Mouse (Mus musculus) embryo, embryonic 10.5 days (tissue): Measurements from ENCODE around the gene Camta1.

Source experiments
- DNase-seq: peaks from one replicate; pipeline ENCODE4 v3.0.0-alpha.2; 2015; ENCODE audit warnings: low spot score

The Camta1 gene

DNA sequence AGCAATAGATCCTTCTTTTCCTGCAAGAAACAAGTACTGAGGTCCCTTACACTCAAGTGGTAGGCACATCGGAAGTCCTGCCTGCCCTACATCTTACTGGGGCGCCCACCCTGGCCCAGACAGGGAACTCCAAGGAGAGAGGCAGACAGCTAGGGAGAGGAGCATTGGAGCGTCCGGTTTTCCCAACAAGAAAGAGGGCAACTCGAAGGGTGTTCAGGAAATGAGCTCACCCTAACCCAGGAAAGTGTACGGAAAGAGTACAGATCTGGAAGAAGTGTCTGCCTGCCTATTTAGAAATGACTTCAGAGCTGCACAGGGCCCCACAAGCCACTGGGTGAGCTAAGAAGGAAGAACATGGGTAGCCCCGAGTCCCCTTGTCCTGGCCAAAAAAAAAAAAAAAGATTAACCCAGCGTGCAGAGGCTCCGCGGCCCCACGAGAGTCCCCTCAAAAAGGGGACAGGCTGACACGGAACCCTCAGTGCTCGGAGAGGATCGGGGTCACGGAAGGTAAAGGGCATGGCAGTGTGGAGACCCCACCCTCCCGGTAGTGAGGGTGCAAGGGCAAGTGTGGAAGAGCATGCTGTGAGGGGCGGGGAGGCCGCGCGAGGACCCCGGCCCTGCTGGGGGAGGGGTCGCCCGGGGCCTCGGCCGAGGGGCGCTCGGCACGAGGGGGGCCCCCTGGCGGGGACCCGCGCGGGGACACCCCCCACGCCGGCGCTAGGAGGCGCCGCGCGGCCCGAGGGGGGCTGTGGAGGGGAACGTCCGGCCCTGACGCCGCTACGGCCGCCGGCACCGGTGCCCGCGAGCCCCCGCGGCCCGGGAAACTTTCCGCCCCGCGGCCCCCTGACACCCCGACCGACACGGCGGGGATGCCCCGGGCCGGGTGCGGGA is 990 bp downstream of the Camta1 start:
- peak; percentile 45 for DNase-seq

DNA sequence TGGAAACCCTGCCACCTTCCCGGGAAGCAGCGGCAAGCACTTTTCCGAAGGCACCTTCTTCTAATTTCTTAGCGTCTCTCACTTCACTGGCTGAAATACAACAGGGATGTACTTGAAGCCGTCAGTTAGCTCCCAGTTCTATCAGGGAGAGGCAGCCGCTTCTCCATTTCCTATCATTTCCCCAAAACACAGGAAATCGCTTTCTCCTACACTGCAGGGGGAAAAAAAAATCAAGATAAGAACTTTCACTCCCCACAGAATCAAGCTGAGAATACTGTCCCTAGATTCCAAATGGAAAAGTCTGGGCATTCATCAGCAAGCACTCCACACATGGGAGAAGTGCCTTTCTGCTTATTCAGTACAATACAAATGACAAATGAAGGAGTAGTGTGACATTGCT is 2.4 kb downstream of the Camta1 start:
- DNase-seq = no peak

DNA sequence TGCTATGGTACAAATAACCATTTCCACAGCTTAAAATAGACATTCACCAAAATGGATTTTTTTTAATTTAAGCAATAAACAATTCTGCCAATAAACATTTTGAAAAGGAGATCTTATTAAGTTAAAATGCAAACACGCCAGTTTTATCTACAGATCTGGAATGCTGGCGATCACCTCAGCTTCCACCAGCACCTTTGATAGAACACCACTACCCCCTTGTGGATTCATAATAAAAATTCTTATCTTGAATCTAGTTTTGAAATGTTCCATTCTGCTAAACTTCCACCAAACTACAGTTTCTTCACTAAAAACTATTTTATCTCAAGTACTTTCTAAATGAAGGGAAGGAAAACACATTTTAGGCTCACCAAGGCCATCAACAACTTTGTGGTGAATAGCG is 7.7 kb downstream of the Camta1 start:
- peak; percentile 23 for DNase-seq

DNA sequence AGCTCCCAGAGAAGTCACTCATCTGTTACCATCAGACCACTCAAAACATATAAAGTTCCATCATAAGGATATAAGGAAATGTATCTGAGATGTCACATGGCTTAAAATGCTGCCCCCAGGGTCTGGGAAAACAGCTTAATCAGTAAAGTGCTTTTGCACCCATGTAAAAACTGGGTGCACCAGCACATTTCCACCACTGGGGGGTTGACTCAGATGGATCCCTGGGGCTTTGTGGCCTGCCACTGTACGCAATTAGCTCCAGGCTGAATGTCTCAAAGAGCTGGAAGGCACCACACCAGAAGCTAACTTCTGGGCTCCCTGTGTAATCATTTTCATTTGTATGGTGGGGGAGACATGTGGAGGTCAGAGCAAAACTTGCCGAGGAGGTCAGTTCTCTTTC is 10.5 kb downstream of the Camta1 start:
- peak; percentile 66 for DNase-seq

DNA sequence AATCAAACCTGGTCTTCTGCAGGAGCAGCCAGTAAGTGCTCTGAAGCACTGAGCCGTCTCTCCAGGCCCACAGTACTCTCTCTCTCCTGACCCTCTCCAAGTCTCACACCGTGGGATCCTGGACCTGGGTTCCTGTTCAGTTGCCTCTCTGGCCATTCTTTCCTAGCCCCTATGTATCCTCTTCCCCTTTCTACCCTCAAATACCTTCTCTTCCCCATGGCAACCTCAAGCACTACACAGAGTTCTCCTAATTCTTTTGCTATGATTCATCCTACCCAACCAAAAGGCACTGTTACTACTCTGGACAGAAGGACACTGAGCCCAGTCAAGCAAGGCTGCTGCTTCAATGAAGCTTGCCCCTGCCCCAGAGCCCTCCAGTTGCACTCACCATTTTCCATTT is 19.1 kb downstream of the Camta1 start:
- no peak for DNase-seq

DNA sequence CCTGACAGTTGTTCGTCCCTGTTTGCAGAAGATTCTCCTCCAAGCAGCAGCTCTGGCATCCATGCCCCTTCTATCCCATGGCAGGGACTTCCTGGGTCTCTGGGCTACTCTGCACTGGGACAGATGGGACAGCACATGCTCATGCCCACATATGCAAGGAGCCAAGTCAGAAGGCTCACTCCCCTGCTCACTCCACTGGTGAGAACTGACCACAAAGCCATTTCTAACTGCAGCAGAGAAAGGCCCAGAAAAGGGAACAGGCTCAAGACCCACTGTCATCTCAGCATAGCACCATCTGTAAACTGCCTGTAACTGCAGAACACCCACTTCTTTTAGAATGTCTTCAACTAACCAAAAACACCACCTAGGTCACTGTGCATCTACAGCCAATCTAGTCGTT is 23.2 kb downstream of the Camta1 start:
- no peak for DNase-seq

DNA sequence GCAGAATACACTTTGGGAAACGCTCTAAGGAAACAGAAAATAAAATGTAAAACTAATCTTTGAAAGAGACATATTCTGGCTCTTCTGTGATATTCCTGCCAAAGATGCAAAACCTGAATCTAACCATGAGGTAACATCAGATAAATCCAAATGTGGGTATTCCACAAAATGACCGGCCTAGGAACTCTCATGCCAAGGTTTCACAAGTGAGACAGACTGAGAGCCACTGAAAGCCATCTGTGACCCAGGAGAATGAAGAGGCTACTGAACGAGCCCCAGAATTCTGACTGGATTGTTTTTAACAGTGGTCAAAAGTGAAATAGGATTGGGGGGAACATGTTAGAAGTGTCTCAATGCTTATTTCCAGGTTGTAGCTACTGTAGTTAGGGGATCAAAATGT is 25.8 kb downstream of the Camta1 start:
- DNase-seq = no peak

DNA sequence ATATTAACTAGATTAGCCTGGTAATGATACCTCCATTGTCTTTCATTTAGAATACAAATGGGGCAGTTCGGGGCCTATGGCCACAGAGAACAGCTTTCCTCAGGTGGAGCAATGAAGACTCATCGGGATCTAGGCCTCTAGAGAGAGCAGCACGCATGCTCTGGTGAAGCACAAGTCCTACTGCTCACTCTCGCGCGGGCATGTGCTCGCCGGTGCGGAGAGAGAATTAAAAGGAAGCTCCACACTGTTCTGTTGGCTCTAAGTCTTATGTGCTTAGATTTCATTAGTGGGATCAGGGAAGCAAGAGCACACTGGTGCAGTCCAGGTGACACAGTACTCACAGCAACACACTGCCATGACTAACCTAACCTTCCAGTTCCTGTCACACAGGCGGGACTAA is 27.1 kb downstream of the Camta1 start:
- no peak for DNase-seq

DNA sequence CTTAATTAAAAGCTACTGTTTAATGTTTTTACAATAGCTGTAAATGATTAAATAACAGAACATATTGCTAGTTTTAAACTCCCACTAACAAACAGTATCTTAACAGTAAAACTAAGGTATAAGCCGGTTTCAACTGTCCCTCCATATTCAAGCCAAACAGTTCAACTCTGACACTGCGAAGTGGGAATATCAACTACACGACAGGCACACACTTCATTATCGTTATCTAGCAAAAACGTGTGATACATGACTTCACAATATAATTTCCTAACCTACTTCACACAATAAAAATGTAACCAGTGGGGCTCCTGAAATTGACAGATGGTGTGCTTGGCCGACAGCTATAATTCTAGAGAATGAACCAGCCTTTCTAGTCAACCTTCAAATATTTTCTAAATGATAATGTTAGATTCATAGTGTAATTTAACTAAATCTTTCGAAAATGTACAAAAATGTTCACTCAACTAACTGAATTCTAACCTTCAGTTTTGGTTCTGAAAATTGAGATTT is 27.7 kb downstream of the Camta1 start:
- DNase-seq = no peak

DNA sequence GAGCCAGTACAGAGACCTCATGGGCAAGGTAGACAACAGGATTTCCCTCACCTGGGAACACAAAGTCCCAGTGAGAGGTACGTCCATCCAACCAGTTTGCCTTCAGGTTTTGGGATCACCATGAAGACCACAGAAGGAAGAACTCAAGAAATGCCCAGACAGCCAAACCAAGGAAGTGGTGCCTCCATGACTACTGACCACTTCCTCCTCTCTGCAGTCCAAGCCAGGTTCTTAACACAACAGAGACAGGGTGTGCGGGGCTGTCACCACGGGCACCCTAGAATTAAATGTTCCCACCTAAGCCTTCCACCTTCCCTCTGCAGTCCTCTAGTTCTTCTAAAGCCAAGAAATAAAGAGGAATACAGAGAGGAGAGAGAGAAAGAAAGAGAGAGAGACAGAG is 33.8 kb downstream of the Camta1 start:
- no peak for DNase-seq

DNA sequence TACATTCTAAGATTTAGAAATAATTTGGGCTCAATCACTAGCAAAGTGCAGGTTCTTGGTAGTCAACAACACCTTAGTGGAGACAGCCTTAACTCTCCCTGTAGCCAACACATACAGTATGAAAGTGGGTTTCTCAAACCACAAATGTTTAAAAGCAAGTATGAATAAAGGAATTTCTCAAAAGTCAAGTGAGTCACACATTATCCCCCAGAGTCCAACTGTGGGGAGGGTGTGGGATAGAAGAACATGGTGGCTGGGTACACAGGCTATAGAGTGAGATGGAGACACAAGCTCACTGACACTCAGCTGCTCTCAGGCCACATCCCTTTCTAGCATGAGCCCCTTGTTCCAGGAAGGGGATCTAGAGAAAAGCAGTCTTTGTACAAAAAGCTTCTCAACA is 34.3 kb downstream of the Camta1 start:
- DNase-seq = no peak

DNA sequence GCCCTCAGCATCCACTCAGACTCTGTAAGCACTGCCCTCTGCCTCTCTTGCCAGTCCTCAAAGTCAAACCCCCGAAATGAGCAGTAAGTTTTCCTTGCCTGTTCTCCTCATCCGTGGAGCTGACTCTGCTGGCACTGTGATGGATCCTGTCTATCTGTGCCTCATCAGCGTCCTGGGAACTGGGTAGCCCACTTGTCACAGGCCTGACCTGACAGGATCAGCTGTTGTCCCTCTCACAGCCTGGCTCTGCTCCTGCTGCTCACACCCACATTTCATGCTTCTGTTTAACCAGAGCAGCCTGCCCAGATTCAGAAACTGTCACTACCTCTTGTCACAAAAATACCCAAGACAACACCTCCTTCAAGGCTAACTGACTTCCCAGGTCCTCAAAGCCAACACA is 37.7 kb downstream of the Camta1 start:
- no peak for DNase-seq

DNA sequence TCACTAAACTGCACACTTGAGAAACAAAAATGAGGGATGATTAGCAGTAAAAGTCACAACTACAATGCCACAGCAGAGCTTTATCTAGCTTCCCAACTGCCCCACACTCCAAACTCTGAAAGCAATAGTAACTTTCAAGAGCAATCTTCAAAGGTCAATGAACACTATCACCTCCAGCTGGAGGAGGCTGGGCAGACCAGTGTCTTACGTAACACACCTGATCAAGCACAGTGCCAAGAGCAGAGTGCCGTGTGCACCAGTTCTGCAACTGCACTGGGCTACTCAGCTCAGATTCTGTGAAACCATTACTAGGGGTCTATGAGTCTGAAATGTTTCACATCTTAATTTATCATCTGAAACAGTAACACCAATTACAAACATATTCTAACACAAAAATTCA is 38.7 kb downstream of the Camta1 start:
- DNase-seq = no peak

DNA sequence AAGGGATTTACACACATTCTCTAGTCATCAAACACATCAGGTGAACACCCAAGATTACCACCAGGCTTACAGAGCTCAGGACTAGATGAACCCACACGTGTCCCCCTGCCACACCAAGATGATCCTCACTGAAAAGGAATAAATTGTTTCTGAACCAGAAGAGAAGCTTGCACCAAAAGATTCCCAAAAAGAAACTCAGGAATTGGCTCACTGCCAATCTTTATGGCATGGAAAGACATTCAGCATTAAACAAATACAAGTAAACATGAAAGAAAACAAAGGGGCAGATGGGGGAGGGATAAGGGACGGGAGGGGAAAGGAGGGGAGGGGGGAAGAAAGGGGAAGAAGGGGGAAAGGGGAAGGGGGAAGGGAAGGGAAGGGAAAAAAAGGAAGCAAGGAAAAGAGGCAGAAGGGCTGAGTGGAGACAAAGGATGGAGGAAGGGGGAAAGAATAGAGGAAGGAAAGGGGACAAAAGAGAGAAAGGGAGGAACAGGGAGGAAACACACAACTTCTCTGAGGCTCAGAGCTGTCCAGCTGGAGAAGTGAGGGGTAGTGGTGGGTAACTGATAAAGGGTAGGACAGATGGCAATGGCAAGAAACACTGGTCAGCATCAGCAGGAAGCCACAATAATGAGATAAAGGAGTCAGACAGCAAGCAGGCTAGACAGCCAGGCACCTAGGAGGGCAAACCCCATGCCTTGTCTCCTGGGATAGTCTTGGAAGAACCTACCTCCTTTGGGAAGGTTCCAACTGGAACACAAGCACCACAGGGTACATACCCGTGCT is 43.5 kb downstream of the Camta1 start:
- no peak for DNase-seq

DNA sequence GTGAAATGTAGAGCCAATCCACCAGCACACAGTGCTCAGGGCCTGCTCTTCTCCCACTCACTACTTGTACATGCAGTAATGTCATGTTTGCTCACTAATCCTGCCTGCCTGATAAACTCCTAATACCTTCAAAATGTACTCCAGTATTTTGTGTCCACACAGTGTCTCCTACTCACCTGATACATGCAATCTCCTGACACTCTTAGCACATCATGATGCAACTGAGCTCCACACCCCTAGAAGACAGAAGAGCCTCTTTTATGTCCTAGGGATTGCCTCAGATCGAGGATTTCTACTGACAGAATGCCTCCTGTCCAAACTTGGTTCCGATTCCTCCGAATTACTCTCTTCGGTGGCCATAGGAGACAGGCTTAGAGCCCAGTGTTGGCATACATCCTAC is 48.0 kb downstream of the Camta1 start:
- DNase-seq = no peak

DNA sequence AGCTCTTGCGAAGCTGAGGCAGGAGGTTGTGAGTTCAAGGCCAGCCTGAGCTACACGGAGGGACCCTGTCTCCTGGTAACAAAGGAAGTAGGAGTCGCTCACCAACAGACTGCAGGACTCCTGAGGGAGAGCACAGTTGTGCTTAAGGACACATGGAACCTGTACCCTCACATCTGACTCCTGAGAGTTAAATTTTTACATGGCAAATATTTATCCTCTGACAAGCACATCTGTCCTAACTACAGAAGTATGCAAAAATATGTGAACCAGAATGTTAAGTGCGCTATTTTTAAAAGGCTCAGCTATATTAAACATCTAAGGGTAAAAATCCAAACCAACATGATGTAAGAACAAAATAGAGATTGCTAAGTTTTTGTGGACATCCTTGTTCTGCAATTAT is 56.0 kb downstream of the Camta1 start:
- no peak for DNase-seq

DNA sequence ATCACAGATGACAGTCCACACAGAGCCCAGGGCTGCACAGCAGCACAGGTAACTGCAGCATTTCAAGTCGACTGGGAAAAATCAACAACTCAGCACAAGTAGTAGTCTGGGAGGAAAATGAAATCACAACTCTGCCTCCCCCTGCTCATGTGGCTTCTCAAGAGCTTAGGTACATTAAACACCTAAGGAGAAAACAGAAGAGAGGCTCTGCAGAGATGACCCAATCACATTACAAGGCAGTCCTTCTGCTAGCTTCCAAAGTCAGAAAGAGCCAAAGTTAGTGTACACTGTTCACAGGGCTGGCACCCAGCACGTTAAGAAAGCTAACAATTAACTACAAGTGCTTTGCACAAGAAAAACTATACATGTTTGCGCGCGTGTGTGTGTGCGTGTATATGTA is 56.6 kb downstream of the Camta1 start:
- DNase-seq = no peak

DNA sequence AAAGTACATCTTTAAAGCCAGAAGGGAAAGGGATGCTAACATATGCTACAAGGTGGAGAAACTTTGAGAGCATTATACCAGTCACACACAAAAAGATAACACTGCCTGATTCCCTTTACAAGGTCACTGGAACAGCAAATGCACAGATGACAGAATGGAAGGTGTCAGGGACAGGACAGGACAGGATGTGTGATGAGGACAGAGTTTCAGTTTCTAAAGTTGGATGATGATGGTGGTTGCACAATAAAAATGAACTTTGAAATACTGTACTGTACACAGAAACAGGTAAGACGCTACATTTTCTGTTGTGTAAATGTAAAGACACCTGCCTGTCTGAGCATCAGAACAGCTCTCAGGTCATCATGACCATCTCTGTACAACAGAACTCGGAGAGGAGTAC is 57.5 kb downstream of the Camta1 start:
- no peak for DNase-seq

DNA sequence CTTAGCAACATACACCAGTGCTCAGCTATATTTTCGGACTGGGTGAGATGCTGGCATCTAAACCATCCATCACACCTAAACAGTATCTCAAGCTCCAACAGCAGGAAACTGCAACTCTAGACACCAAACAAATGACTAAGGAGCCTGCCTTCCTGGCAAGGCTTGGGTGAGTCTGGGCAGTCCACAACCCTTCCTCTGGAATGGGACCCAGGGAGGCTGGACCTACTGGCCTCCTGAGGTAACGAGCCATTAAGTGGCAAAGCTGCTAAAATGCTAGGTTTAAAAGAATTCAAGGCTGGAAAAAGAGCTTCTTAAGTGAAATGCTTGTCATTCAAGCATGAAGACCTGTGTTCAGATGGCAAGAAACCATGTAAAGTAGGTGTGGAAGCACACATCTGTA is 63.0 kb downstream of the Camta1 start:
- DNase-seq = no peak

DNA sequence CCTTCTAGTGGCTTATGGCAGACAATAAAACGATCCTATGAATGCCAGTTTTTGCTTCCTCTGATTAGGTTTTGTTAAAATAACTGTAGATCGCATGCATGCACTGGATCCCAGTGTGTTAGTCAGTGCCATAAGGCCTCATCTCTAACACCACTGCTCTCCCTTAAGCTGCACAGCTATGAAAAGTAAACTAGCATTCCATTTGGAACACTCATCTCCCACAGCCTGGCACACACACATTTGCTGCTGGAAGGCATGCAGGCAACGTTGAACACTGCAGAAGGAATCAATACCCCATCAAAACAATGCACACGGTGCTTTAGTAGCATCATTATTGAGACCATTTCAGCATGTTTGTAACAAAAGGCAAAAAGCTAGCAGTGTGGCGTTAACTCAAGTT is 68.0 kb downstream of the Camta1 start:
- DNase-seq = no peak

DNA sequence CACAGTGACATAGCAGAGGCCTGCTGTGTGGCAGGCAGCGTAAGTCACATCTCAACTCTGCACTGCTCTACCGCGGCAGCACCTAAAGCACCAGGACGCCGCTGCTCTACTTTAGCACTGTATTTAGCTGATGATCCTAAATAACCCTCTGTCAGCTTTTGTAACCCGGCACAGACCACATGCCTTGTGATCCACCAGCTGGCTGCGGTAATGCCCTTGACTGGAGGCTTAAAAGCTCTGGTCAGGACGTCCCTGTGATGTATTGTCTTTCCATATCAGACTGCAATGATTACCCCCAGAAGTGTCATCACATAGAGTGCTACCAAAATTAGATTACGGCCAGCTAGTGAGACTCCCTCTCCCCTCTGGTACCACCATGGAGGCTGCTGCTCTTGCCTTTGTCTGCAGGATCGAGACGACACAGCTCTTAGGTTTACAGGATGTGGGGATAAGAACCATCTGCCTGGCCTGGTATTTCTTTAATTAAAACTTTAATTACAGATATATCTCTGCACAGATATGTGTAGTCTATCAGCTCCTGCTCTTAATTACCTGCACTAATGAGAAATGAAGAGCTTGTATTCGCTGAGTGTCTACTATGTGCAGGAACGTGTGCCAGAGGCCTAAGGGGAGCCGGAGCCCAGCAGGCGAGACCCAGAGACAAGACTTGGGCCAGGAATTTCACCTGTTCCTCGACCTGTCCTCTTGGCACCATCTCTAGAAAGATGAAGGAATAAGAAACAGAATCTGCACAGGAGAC is 74.5 kb downstream of the Camta1 start:
- no peak for DNase-seq

DNA sequence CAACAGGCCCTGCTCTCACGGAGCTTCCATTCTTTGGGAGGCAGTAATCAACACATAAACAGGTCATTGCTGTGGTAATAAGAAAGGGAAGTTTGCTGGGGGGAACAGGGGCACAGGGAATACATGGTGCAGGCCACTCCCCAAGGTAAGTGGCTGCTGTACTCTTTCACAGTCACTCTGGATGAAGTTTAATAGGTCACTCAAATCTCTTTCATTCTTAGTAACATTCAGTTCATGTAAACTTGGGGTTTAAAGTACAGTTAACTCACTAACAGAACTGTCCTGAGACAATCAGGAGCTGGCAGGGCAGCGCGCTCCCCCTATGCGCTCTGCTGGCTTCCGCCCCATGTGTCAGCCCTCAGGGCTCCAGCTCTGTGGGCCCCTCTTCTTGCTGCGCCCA is 81.2 kb downstream of the Camta1 start:
- no peak for DNase-seq
